Mouse (Mus musculus) hindbrain, embryonic 15.5 days (tissue): Measurements from ENCODE around the gene Cd300lg. TPM values are rescaled to one million over a fixed set of nuclear protein-coding genes. Genes with fewer than 3 reads are reported as not detected.
A peak's percentile ranks its signal among the peaks of the same experiment; 100 is the strongest.

Source experiments
- ATAC-seq: fragments of 200-750 bp; cut with Nextera tagmentation; 2 replicates; pipeline ENCODE4 v1.8.0; 2017; ENCODE audit warnings: low read depth, moderate number of reproducible peaks, moderate TSS enrichment; ENCODE audit not compliant: low FRiP score
- H3K27ac ChIP-seq: fragments of 300-500 bp; sonication (generic); replicated peaks from 2 replicates; pipeline ENCODE4 v1.5.1; 2015; ENCODE audit warnings: mild to moderate bottlenecking, inconsistent platforms
- H3K27me3 ChIP-seq: fragments of 300-500 bp; sonication (generic); 2 replicates; pipeline ENCODE4 v1.6.1; 2015; ENCODE audit warnings: control low read depth, inconsistent platforms
- H3K36me3 ChIP-seq: fragments of 300-500 bp; sonication (generic); 2 replicates; pipeline ENCODE4 v1.6.1; 2015; ENCODE audit warnings: control low read depth, inconsistent platforms
- H3K4me1 ChIP-seq: fragments of 300-500 bp; sonication (generic); replicated peaks from 2 replicates; pipeline ENCODE4 v1.6.1; 2015; ENCODE audit warnings: control low read depth, inconsistent platforms
- H3K4me2 ChIP-seq: fragments of 300-500 bp; sonication (generic); 2 replicates; pipeline ENCODE4 v1.6.1; 2015; ENCODE audit warnings: moderate library complexity, mild to moderate bottlenecking, inconsistent platforms
- H3K4me3 ChIP-seq: fragments of 300-500 bp; sonication (generic); 2 replicates; pipeline ENCODE4 v1.5.1; 2015; ENCODE audit warnings: mild to moderate bottlenecking, inconsistent platforms
- H3K9ac ChIP-seq: fragments of 300-500 bp; sonication (generic); 2 replicates; pipeline ENCODE4 v1.6.1; 2015; ENCODE audit warnings: inconsistent platforms
- H3K9me3 ChIP-seq: fragments of 300-500 bp; sonication (generic); 2 replicates; pipeline ENCODE4 v1.6.1; 2016; ENCODE audit warnings: control low read depth, inconsistent platforms
- WGBS: fragments of 180-500 bp; shearing (Covaris S2); methylation state at CpG from one replicate; pipeline ENCODE4 v1.1.7; 2015; 5-methylcytosine and 5-hydroxymethylcytosine counted together
- polyA plus RNA-seq: library from polyadenylated mRNA; unstranded; fragments of >200 nt; fragmentation: Nextera tagmentation; extraction: Ambion mirVana; gene quantifications from 2 replicates; pipeline ENCODE4 v1.2.1, GENCODE M21; 2015

Cd300lg gene
- polyA plus RNA-seq: 0.30 and 0.43 TPM in 2 replicates

- H3K9me3 ChIP-seq: no peaks in the 10 kb centered on the region
- H3K27ac ChIP-seq: no peak within 1 kb of the TSS
- 54% methylated on average over 5 of the region's 5 CpGs for WGBS
- no peak within 1 kb of the TSS for H3K4me2 ChIP-seq
- no peaks in the 10 kb centered on the region for H3K36me3 ChIP-seq
- H3K4me3 ChIP-seq: no peak within 1 kb of the TSS
- H3K27me3 ChIP-seq: no peaks in the 10 kb centered on the region
- peaks cover 9% of the 10 kb centered on the region for H3K4me1 ChIP-seq
- ATAC-seq: no peak
- no peak within 1 kb of the TSS for H3K9ac ChIP-seq
Measured at GRCm38 (mm10) chr11:102041350-102041949, at the start of gene Cd300lg. Gene Cd300lg (plus strand): TSS chr11:102041509.

DNA sequence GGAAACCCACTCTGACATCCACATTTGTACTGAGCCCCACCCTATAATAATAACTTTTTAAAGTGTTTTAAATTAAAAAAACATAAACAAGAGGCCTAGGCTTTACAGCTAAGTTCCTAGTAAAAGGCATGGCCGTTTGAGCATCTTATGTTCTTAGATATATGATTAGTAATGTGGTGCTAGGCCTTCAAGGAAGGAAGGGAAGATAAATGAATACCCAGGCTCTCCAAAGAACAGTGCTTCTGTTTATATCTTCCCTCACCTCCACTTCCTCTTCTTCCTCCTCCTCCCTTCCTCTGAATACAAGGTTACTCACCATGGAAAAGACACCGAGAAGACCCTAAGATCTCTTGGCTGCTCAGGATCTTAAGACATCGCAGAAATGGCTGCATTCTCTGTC, 49.5 kb upstream of the Cd300lg start:
- H3K9ac ChIP-seq: no peak overlapping the region
- 84% methylated on average over 3 of the region's 3 CpGs for WGBS
- no peak overlapping the region for H3K4me3 ChIP-seq
- H3K4me2 ChIP-seq: no peak overlapping the region
- no peak for ATAC-seq
- no peaks in the 10 kb centered on the region for H3K36me3 ChIP-seq
- H3K4me1 ChIP-seq: no peaks in the 10 kb centered on the region
- H3K27me3 ChIP-seq: no peaks in the 10 kb centered on the region
- no peak overlapping the region for H3K27ac ChIP-seq
- no peaks in the 10 kb centered on the region for H3K9me3 ChIP-seq

DNA sequence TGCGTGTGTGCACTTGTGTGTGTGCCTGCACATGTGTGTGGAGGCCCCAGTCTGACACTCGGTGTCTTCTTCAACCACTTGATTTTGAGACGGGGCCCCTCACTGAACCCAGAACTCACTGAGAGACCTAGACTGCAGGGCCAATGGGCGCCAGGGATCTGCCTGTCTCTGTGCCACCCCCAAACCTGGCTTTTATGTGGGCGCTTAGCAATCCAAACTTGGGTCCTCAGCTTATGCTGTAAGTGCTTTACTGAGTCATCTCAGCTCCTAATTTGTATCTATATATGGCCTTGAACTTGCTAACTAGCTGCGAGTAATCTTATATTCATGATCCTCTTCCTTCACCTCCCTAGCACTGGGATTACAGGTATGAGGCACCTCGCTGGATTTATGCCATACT, 48.9 kb upstream of the Cd300lg start:
- WGBS: 93% methylated on average over 7 of the region's 7 CpGs
- no peak overlapping the region for H3K4me2 ChIP-seq
- no peak for ATAC-seq
- no peak overlapping the region for H3K9ac ChIP-seq
- no peak overlapping the region for H3K27ac ChIP-seq
- H3K27me3 ChIP-seq: no peaks in the 10 kb centered on the region
- no peaks in the 10 kb centered on the region for H3K9me3 ChIP-seq
- H3K4me1 ChIP-seq: no peaks in the 10 kb centered on the region
- peaks cover 3% of the 10 kb centered on the region for H3K36me3 ChIP-seq
- H3K4me3 ChIP-seq: no peak overlapping the region

DNA sequence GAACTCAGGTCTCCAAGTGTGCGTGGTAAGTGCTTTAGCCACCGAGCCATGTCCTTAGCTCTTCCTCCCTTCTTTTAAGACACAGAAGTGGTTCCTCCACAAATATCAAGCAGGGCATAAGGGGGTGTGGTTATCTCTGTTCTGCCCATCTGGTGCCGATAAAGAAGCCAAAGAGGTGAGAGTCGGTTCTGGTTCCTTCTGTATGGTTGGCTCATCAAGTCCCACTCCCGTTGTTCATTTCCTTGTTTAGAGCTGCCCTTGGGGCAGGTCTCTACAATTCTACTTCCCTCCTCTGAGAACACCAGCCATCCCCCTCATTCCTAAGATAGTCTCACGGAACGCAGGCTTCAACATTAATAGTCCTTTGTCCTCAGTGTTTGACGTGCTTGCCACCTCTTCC, 47.2 kb upstream of the Cd300lg start:
- Histone ChIP-seq H3K36me3 (peaks cover 5% of the 10 kb centered on the region), H3K27ac (no peak overlapping the region), H3K4me1 (no peaks in the 10 kb centered on the region), H3K4me2 (no peak overlapping the region), H3K27me3 (no peaks in the 10 kb centered on the region), H3K9ac (no peak overlapping the region), H3K9me3 (no peaks in the 10 kb centered on the region), H3K4me3 (no peak overlapping the region)
- ATAC-seq: no peak
- 79% methylated on average over 8 of the region's 8 CpGs for WGBS

DNA sequence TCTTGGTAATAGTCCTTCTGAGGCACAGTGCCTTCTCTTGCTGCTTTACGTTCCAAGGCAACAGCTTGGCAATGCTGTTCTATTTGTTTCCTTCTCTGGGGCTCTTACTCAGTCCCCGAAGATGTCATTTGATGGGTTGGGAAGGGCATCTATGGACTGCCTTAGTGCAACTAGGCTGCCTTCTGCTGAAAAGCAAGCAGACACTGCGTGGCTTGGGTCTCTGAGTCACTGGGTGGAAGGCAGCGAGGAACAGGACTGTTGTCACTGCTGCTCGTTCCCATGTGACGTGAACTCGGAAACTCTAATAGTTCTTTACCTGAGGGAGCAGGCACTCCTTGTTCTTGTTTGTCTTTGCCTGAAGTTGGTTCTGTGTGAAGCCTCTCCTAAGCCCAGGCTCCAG, 45.4 kb upstream of the Cd300lg start:
- Histone ChIP-seq H3K36me3 (peaks cover 10% of the 10 kb centered on the region), H3K4me3 (no peak overlapping the region), H3K27ac (no peak overlapping the region), H3K9ac (no peak overlapping the region), H3K4me2 (no peak overlapping the region), H3K9me3 (no peaks in the 10 kb centered on the region), H3K27me3 (no peaks in the 10 kb centered on the region), H3K4me1 (no peaks in the 10 kb centered on the region)
- WGBS: 84% methylated on average over 7 of the region's 7 CpGs
- ATAC-seq: no peak

DNA sequence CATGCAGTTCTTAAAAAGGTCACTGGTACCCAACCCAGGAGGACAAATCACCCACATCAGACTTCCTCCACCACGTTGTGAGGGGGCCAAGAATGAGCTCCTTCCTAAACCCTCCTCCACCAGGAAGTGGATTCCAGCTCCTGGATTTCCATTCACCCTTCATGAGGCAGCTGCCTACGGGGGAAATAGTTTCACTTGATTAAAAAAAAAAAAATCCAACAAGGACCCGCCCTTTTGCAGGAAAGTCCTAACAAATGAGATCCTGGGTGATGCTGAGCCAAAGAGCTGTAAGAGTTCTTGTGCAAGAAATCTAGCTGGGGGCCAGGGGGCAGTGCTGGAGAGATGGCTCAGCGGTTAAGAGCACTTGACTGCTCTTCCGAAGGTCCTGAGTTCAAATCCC, 43.1 kb upstream of the Cd300lg start:
- no peak overlapping the region for H3K9ac ChIP-seq
- H3K27me3 ChIP-seq: no peaks in the 10 kb centered on the region
- 55% methylated on average over 5 of the region's 5 CpGs for WGBS
- no peak overlapping the region for H3K4me3 ChIP-seq
- H3K9me3 ChIP-seq: no peaks in the 10 kb centered on the region
- H3K4me1 ChIP-seq: no peaks in the 10 kb centered on the region
- H3K36me3 ChIP-seq: peaks cover 12% of the 10 kb centered on the region
- H3K4me2 ChIP-seq: no peak overlapping the region
- no peak for ATAC-seq
- no peak overlapping the region for H3K27ac ChIP-seq

DNA sequence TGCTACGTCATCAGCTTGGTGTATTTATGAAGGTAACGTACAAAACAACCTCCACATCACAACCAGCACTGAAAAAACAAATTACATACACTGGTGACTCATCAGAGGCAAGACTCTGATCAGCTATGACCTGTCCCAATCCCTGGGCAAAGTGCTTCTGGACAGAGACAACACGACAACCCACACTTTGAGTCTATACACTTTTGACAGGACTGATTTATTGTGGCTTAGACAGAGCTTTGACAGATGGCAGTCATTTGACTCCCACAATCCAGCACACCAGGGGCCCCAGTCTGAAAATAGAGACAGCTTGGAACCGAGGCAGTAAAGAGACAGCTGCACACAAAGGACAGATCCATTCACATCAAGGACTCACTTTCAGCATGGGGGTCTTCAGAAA, 41.8 kb upstream of the Cd300lg start:
- Histone ChIP-seq H3K36me3 (peaks cover 12% of the 10 kb centered on the region), H3K4me1 (no peaks in the 10 kb centered on the region), H3K4me3 (no peak overlapping the region), H3K9ac (no peak overlapping the region), H3K27ac (no peak overlapping the region), H3K9me3 (no peaks in the 10 kb centered on the region), H3K27me3 (no peaks in the 10 kb centered on the region), H3K4me2 (no peak overlapping the region)
- ATAC-seq: no peak
- WGBS: 47% methylated on average over 4 of the region's 4 CpGs

DNA sequence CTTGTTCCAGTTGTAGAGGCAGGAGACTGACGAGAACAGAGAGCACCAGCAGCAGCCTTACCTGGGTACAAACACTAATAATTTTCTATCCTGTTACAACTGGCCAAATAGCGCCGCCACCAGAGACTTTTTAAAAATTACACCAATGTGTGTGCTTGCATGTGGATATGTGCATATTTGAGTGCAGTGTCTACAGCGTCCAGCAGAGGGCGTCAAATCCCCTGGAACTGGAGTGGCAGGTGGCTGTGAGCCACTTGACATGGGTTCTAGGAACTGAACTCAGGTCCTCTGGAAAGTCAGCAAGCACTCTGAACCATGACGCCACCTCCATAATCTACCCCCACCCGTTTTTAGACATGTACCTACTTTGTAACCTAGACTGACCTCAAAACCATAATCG, 37.1 kb upstream of the Cd300lg start:
- Histone ChIP-seq H3K4me2 (no peak overlapping the region), H3K4me3 (no peak overlapping the region), H3K9me3 (no peaks in the 10 kb centered on the region), H3K4me1 (peaks cover 1% of the 10 kb centered on the region), H3K36me3 (peaks cover 32% of the 10 kb centered on the region), H3K27me3 (no peaks in the 10 kb centered on the region), H3K27ac (no peak overlapping the region), H3K9ac (no peak overlapping the region)
- 92% methylated on average over 8 of the region's 8 CpGs for WGBS
- no peak for ATAC-seq

- H3K36me3 ChIP-seq: peaks cover 37% of the 10 kb centered on the region
- no peaks in the 10 kb centered on the region for H3K27me3 ChIP-seq
- H3K4me2 ChIP-seq: no peak overlapping the region
- H3K4me1 ChIP-seq: peaks cover 20% of the 10 kb centered on the region
- no peak for ATAC-seq
- no peak overlapping the region for H3K4me3 ChIP-seq
- H3K9ac ChIP-seq: no peak overlapping the region
- H3K27ac ChIP-seq: no peak overlapping the region
- 50% methylated on average over 9 of the region's 9 CpGs for WGBS
- no peaks in the 10 kb centered on the region for H3K9me3 ChIP-seq
Measured at GRCm38 (mm10) chr11:102006271-102006670, 35.0 kb upstream of the Cd300lg start.

GRCm38 (mm10) chr11:102006688-102007087, 34.6 kb upstream of the Cd300lg start:
- Histone ChIP-seq H3K27ac (no peak overlapping the region), H3K4me2 (no peak overlapping the region), H3K9me3 (no peaks in the 10 kb centered on the region), H3K4me1 (peaks cover 20% of the 10 kb centered on the region), H3K4me3 (no peak overlapping the region), H3K36me3 (peaks cover 41% of the 10 kb centered on the region), H3K27me3 (no peaks in the 10 kb centered on the region), H3K9ac (no peak overlapping the region)
- 67% methylated on average over 5 of the region's 5 CpGs for WGBS
- ATAC-seq: no peak

DNA sequence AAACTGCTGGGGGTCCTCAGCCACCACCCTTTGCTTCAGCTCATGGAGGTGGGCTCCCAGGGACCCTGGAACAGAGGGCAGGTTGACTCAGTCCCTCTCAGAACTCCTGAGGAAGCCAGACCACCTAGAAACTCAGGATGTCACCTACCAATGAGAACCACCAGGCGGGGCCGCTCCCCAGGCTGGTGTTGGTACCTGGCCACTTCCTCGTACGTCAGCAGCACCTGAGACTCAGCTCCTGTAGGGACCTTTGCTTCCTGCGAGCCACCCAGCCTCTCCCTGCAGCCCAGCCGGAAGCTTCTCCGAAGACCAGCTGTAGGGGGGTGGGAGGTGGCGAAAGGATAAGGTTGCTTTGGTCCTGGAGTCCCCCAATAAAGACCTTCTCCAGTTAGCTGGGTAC, 32.9 kb upstream of the Cd300lg start:
- H3K36me3 ChIP-seq: peaks cover 52% of the 10 kb centered on the region
- no peaks in the 10 kb centered on the region for H3K27me3 ChIP-seq
- no peak for ATAC-seq
- no peak overlapping the region for H3K4me3 ChIP-seq
- H3K9ac ChIP-seq: no peak overlapping the region
- H3K4me1 ChIP-seq: peaks cover 20% of the 10 kb centered on the region
- H3K9me3 ChIP-seq: no peaks in the 10 kb centered on the region
- WGBS: 96% methylated on average over 8 of the region's 8 CpGs
- H3K4me2 ChIP-seq: no peak overlapping the region
- no peak overlapping the region for H3K27ac ChIP-seq

GRCm38 (mm10) chr11:102008954-102009637, 32.2 kb upstream of the Cd300lg start:
- Histone ChIP-seq H3K9ac (no peak overlapping the region), H3K27me3 (no peaks in the 10 kb centered on the region), H3K9me3 (no peaks in the 10 kb centered on the region), H3K4me1 (peaks cover 20% of the 10 kb centered on the region), H3K4me3 (no peak overlapping the region), H3K27ac (peak overlapping the region; percentile 66), H3K4me2 (no peak overlapping the region), H3K36me3 (peaks cover 52% of the 10 kb centered on the region)
- WGBS: 77% methylated on average over 15 of the region's 15 CpGs
- no peak for ATAC-seq

DNA sequence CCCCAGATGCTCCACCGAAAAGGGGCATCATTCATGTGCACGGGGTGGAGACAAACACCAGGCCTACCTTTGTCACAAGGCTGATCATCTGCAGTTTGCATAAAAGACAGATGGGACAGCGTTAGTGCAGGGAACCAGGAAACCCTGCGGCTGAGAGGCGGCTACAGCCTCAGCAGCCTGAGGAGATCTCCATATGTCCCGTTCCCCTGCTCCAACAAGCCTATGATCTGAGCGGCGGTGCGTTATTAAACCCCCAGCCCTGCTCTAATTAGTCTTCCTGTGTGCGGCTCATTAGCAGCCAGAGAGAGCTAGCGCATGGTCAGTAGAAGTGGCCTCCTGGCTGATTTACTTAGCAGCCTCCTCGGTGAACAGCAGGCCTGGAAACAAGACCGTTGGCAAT, 31.2 kb upstream of the Cd300lg start:
- Histone ChIP-seq H3K36me3 (peaks cover 55% of the 10 kb centered on the region), H3K9ac (no peak overlapping the region), H3K27ac (peak overlapping the region; percentile 66), H3K4me2 (no peak overlapping the region), H3K27me3 (no peaks in the 10 kb centered on the region), H3K9me3 (no peaks in the 10 kb centered on the region), H3K4me1 (peaks cover 20% of the 10 kb centered on the region), H3K4me3 (no peak overlapping the region)
- 33% methylated on average over 13 of the region's 13 CpGs for WGBS
- ATAC-seq: peak; percentile 81
